Mouse (Mus musculus) layer of hippocampus, adult 11-12 months (tissue): Measurements from ENCODE around the gene Sik1.

ENCODE experiments used
- DNase-seq: peaks from one replicate; pipeline ENCODE4 v3.0.0; 2022; ENCODE audit warnings: low spot score

Gene Sik1

GRCm38 (mm10) chr17:31806025-31806424, 49.6 kb downstream of the Sik1 start:
- no peak for DNase-seq

GRCm38 (mm10) chr17:31805585-31805984, 50.0 kb downstream of the Sik1 start:
- no peak for DNase-seq

DNA sequence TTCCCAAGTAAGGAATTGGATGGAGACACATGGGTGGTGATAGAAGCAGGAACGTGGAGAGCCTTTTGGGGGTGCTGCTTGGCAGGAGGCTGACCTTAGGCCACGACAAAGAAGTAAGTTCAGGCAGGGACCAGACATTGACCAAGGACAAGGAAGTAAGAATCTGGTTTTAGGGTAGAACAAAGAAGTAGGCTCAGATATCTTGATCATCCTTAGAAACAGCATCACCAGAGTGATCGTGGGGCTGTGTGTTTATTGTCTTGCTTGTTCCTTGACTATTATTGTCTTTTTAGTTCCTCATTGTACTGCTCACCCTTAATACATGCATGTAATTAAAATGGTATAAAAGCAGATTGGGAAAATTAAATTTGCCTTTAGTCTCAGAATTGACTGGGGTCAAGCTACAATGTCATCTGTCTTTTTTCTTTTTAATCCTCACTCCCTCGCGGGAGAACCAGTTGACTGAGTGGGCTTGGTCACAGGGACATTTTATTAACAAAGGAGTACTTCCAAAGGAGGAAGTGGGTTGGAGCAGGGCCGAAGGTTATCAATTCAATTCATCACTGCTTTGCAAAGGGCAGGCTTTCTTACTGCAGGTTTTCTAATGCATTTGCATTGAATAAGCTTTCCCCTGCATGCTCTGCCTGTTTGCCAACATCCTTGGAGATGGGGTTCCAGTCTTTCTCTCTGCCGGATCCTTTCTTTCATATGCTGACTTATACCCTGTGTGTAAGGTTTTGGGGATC, 53.2 kb downstream of the Sik1 start:
- no peak for DNase-seq

GRCm38 (mm10) chr17:31800852-31801363, 54.7 kb downstream of the Sik1 start:
- no peak for DNase-seq

DNA sequence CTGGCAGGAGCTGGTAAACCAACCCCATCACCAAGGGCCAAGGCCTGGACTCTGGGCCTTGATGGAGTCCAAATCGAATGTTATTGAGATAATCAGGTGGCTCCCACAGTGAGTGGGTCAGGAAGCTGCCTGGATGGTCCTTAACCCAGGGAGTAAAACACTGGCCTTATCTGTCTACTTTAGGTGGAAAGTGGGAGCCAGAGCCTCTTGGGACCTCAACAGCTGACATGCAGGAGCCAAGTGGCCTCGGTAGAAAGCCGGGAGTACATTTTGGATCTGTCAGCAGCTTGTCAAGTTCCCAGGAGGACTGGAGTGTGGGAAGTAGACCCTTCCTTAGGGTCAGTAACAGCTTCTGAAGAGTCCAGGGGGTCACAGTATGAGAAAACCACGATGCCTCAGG, 59.7 kb downstream of the Sik1 start:
- no peak for DNase-seq
